ENCODE assay signal across 10 mouse cellular contexts in the genomic region with DNA sequence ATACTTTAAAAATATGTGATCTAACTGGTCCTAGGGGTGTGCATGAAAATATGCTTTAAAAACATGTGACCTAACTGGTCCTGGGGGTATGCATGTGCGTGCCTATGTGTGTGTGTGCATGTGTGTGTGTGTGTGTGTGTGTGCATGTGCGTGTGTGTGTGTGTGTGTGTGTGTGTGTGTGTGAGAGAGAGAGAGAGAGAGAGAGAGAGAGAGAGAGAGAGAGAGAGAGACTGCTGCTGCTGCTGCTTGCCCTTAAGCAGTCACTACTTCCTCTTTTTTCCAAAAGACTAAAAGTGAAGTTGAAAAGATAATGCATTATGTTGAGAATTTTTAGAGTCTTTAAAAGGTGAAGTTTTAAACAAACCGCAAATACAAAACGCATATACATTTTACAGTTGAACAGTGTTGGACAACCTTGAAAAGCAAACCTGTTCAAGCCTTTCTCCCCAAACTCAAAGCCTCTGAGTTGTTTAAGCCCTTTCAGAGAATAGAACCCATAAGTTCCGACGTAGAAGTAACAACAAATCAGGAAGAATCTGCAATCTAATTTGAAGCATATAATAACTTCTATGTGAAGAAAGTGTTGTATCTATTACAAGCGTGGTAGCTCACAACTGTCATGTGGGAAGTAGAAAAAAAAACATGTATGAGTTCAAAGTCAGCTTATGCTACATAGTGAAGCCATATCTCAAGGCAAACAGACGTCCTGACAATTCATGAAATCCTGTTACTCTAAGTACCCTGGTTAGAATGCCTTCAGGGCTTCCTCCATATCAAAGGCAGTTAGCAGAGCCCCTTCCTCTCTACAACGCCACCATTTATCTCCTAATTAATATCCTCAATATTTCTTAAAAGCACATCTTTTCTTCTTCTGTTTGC. TPM values are rescaled to one million over a fixed set of nuclear protein-coding genes. Genes with fewer than 3 reads are reported as not detected.
DNase-seq lines count a peak whose midpoint lies in the region; ATAC-seq and TF ChIP-seq lines count a peak whose summit lies in the region.
"Had no signal": no experiment of that assay in that cellular context is flagged by ENCODE, and none has a peak within 500 bp of the region (broad histone marks: within the 10 kb centered on the region; RNA-seq: fewer than 3 reads in every experiment).

No protein-coding gene starts in this region.

- peak overlapping the region; percentile 43; the same call in 1 of the 2 replicates for H3K4me3 ChIP-seq in hindbrain, embryonic 10.5 days
- H3K4me3 ChIP-seq in hindbrain, embryonic 11.5 days (ENCODE audit: low read depth, low read length): no peak overlapping the region
- peak overlapping the region; percentile 62 for H3K4me3 ChIP-seq in bone marrow macrophage, adult 2 months (ENCODE audit: insufficient read depth, low read length)
- H3K4me3 ChIP-seq in hindbrain, embryonic 15.5 days: peak overlapping the region; percentile 34
- H3K4me3 ChIP-seq in midbrain, embryonic 16.5 days (ENCODE audit: low read depth, low read length): no peak overlapping the region
- H3K4me3 ChIP-seq in cerebellum, adult 2 months (replicated peaks; ENCODE audit: insufficient read depth, low read depth, low read length): no peak overlapping the region

- no peaks in the 10 kb centered on the region for H3K9me3 ChIP-seq in hindbrain, embryonic 10.5 days
- no peaks in the 10 kb centered on the region for H3K9me3 ChIP-seq in hindbrain, embryonic 11.5 days (ENCODE audit: control insufficient read depth, low read length)
- H3K9me3 ChIP-seq in hindbrain, embryonic 15.5 days: no peaks in the 10 kb centered on the region
- H3K9me3 ChIP-seq in midbrain, embryonic 16.5 days (replicated peaks; ENCODE audit: control insufficient read depth, low read length, poor library complexity, severe bottlenecking): no peaks in the 10 kb centered on the region

- no peak for DNase-seq in hindbrain, embryonic 10.5 days (ENCODE audit: low spot score)
- no peak for DNase-seq in hindbrain, embryonic 11.5 days (ENCODE audit: low spot score)
- no peak for DNase-seq in right cerebral cortex, postnatal 4 days
- DNase-seq in layer of hippocampus, postnatal 36 days: no peak
- no peak for DNase-seq in cerebellum, adult 2 months
- DNase-seq: cerebellum, adult 9-11 months had no signal

- ATAC-seq in hindbrain, embryonic 11.5 days (ENCODE audit: low FRiP score): no peak
- no peak for ATAC-seq in hindbrain, embryonic 15.5 days (ENCODE audit: low FRiP score, low read depth)
- ATAC-seq in midbrain, embryonic 16.5 days: no peak

- no peaks in the 10 kb centered on the region for H3K36me3 ChIP-seq in hindbrain, embryonic 10.5 days
- H3K36me3 ChIP-seq in hindbrain, embryonic 11.5 days (ENCODE audit: control insufficient read depth, insufficient read depth, low read length): no peaks in the 10 kb centered on the region
- no peaks in the 10 kb centered on the region for H3K36me3 ChIP-seq in hindbrain, embryonic 15.5 days
- no peaks in the 10 kb centered on the region for H3K36me3 ChIP-seq in midbrain, embryonic 16.5 days (ENCODE audit: control insufficient read depth, insufficient read depth, low read length)
- H3K36me3 ChIP-seq: G1E had no signal

- TF ChIP-seq CTCF in bone marrow macrophage, adult 2 months (IDR thresholded peaks at IDR 0.05; ENCODE audit: low read depth, low read length): no peak
- TF ChIP-seq CTCF in cerebellum, adult 2 months (IDR thresholded peaks at IDR 0.05; ENCODE audit: borderline replicate concordance, insufficient read depth, low read depth, low read length): no peak

- H3K9ac ChIP-seq in hindbrain, embryonic 11.5 days (ENCODE audit: low read depth, low read length): no peak overlapping the region
- H3K9ac ChIP-seq in hindbrain, embryonic 15.5 days: no peak overlapping the region
- no peak overlapping the region for H3K9ac ChIP-seq in midbrain, embryonic 16.5 days (ENCODE audit: low read depth, low read length)

- WGBS in hindbrain, embryonic 10.5 days: 81% methylated on average over 9 of the region's 9 CpGs
- WGBS in hindbrain, embryonic 11.5 days: 80% methylated on average over 9 of the region's 9 CpGs
- 82% methylated on average over 9 of the region's 9 CpGs for WGBS in hindbrain, embryonic 15.5 days
- 80% methylated on average over 9 of the region's 9 CpGs for WGBS in midbrain, embryonic 16.5 days
- WGBS in cerebellum, adult 2 months: 75% methylated on average over 9 of the region's 9 CpGs

- no peak overlapping the region for H3K4me2 ChIP-seq in hindbrain, embryonic 11.5 days (replicated peaks; ENCODE audit: low read depth, low read length)
- H3K4me2 ChIP-seq in hindbrain, embryonic 15.5 days: peak overlapping the region; percentile 59
- H3K4me2 ChIP-seq in midbrain, embryonic 16.5 days (ENCODE audit: low read length): peak overlapping the region; percentile 65

- peaks cover 5% of the 10 kb centered on the region; the same call in 1 of the 2 replicates for H3K4me1 ChIP-seq in hindbrain, embryonic 10.5 days (replicated peaks)
- H3K4me1 ChIP-seq in hindbrain, embryonic 11.5 days (replicated peaks; ENCODE audit: control insufficient read depth, insufficient read depth, low read length): no peaks in the 10 kb centered on the region
- peaks cover 23% of the 10 kb centered on the region for H3K4me1 ChIP-seq in bone marrow macrophage, adult 2 months (ENCODE audit: control insufficient read depth, insufficient read depth, low read length)
- peaks cover 5% of the 10 kb centered on the region; the same call in 1 of the 2 replicates for H3K4me1 ChIP-seq in hindbrain, embryonic 15.5 days (replicated peaks)
- 0 out of 2 replicates have a peak, but pooled peaks cover 4% of the 10 kb centered on the region for H3K4me1 ChIP-seq in midbrain, embryonic 16.5 days (ENCODE audit: control insufficient read depth, insufficient read depth, low read length)
- H3K4me1 ChIP-seq in cerebellum, adult 2 months (ENCODE audit: control insufficient read depth, insufficient read depth, low read length): no peaks in the 10 kb centered on the region

- no peak for TF ChIP-seq POLR2A in bone marrow macrophage, adult 2 months (IDR thresholded peaks at IDR 0.05; ENCODE audit: borderline replicate concordance, low read depth, low read length)
- no peak for TF ChIP-seq POLR2A in cerebellum, adult 2 months (IDR thresholded peaks at IDR 0.05; ENCODE audit: borderline replicate concordance, insufficient read depth, low read length)

- H3K27me3 ChIP-seq in hindbrain, embryonic 10.5 days (ENCODE audit: insufficient read depth, poor library complexity, severe bottlenecking): no peaks in the 10 kb centered on the region
- H3K27me3 ChIP-seq in hindbrain, embryonic 11.5 days (ENCODE audit: control insufficient read depth, insufficient read depth, low read length): no peaks in the 10 kb centered on the region
- H3K27me3 ChIP-seq in hindbrain, embryonic 15.5 days: no peaks in the 10 kb centered on the region
- no peaks in the 10 kb centered on the region for H3K27me3 ChIP-seq in midbrain, embryonic 16.5 days (ENCODE audit: control insufficient read depth, insufficient read depth, low read depth, low read length)
- no peaks in the 10 kb centered on the region for H3K27me3 ChIP-seq in cerebellum, adult 2 months (ENCODE audit: control insufficient read depth, insufficient read depth, low read length)

- H3K27ac ChIP-seq in hindbrain, embryonic 10.5 days: no peak overlapping the region
- no peak overlapping the region for H3K27ac ChIP-seq in hindbrain, embryonic 11.5 days (ENCODE audit: low read depth, low read length)
- peak overlapping the region; percentile 88 for H3K27ac ChIP-seq in bone marrow macrophage, adult 2 months (ENCODE audit: insufficient read depth, low read depth, low read length)
- H3K27ac ChIP-seq in hindbrain, embryonic 15.5 days (replicated peaks): no peak overlapping the region
- H3K27ac ChIP-seq in midbrain, embryonic 16.5 days (ENCODE audit: low read length): no peak overlapping the region
- no peak overlapping the region for H3K27ac ChIP-seq in cerebellum, adult 2 months (ENCODE audit: insufficient read depth, low read length)

RNA-seq across cellular contexts. Expression of a gene that starts 0.6 kb away (rescaled TPM):
- 6.6 and 7.5 TPM in 2 replicates for polyA plus RNA-seq in hindbrain, embryonic 10.5 days (2016; fragmentation: Nextera tagmentation; extraction: Ambion mirVana)
- polyA plus RNA-seq in hindbrain, embryonic 11.5 days (2014; fragmentation: Nextera tagmentation; extraction: Ambion mirVana): 5.3 and 8.7 TPM in 2 replicates
- 12.5 and 27.1 TPM in 2 replicates for polyA plus RNA-seq in bone marrow macrophage, adult 2 months (2012; ENCODE audit: insufficient read depth, insufficient read length, missing spikeins)
- polyA plus RNA-seq in hindbrain, embryonic 15.5 days (2015; fragmentation: Nextera tagmentation; extraction: Ambion mirVana): 1.8 and 2.3 TPM in 2 replicates
- 0.57 and 1.0 TPM in 2 replicates for polyA plus RNA-seq in midbrain, embryonic 16.5 days (2015; fragmentation: Nextera tagmentation; extraction: Ambion mirVana)
- 1 to 10 TPM; 1.4 to 2.8 TPM for total RNA-seq in layer of hippocampus, postnatal 36 days (2021)
- polyA plus RNA-seq in cerebellum, adult 2 months (2012; rRNA removed): 4.4 and 4.9 TPM in 2 replicates
- polyA plus RNA-seq: G1E had no signal

Comparison
In these comparisons a context has a peak if more than half of its experiments do, and no peak if none do; other contexts are left out.
1. H3K4me3 ChIP-seq: peak in hindbrain, embryonic 10.5 days (single experiment), bone marrow macrophage, adult 2 months (single experiment) and hindbrain, embryonic 15.5 days (single experiment); none in hindbrain, embryonic 11.5 days (single experiment), midbrain, embryonic 16.5 days (single experiment) and cerebellum, adult 2 months (single experiment).